Mouse (Mus musculus) liver, postnatal 0 days (tissue): ENCODE data around the gene D8Ertd738e.

Experiments
- CTCF ChIP-seq: sonication (generic); IDR thresholded peaks from 2 replicates; pipeline ENCODE4 v1.5.1; 2016; ENCODE audit warnings: antibody characterized with exemption, low read depth
- EP300 ChIP-seq: IDR thresholded peaks from 2 replicates; pipeline ENCODE4 v1.6.1; 2016; ENCODE audit warnings: antibody characterized with exemption, low read depth, mild to moderate bottlenecking

DNA sequence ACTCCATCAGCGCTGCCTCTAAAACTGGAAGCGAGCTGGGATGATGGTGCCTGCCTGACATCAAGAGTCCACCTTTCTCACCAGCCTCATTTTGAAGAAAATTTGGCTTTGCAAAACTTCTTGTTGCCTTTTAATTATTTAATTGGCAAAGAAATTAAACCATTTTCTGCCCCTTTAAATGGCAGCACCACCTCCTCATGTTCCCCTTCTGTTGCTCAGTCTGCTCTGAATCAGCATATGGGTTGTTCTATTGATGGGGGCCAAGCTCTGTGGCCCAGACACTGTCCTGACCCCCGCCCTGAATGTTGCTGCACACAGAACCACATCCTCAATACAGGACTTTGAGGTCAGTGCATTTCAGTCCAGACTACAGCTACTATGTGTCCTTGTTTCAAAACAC, 24.4 kb upstream of the D8Ertd738e start:
- TF ChIP-seq CTCF (no peak), EP300 (no peak)
